Mouse (Mus musculus) heart, postnatal 0 days (tissue): ENCODE data around the gene Foxred2. TPM values are rescaled to one million over a fixed set of nuclear protein-coding genes. Genes with fewer than 3 reads are reported as not detected.

Experiments
- ATAC-seq: fragments of 200-750 bp; cut with Nextera tagmentation; 2 replicates; pipeline ENCODE4 v1.8.0; 2017; ENCODE audit warnings: low read depth, moderate number of reproducible peaks, moderate library complexity; ENCODE audit not compliant: insufficient read depth
- DNase-seq: peaks from one replicate; pipeline ENCODE4 v3.0.0-alpha.2; 2016; ENCODE audit warnings: low spot score
- H3K27ac ChIP-seq: fragments of 300-500 bp; sonication (generic); 2 replicates; pipeline ENCODE4 v1.5.1; 2014; ENCODE audit warnings: low read depth, mild to moderate bottlenecking
- H3K27me3 ChIP-seq: fragments of 300-500 bp; sonication (generic); 2 replicates; pipeline ENCODE4 v1.6.1; 2014; ENCODE audit warnings: low read length, mixed read lengths; ENCODE audit not compliant: control insufficient read depth, insufficient read depth
- H3K36me3 ChIP-seq: fragments of 300-500 bp; sonication (generic); replicated peaks from 2 replicates; pipeline ENCODE4 v1.6.1; 2014; ENCODE audit warnings: low read length, mixed read lengths; ENCODE audit not compliant: control insufficient read depth, insufficient read depth
- H3K4me1 ChIP-seq: fragments of 300-500 bp; sonication (generic); 2 replicates; pipeline ENCODE4 v1.6.1; 2014; ENCODE audit warnings: antibody characterized with exemption; ENCODE audit not compliant: control insufficient read depth, insufficient read depth
- H3K4me2 ChIP-seq: fragments of 300-500 bp; sonication (generic); 2 replicates; pipeline ENCODE4 v1.6.1; 2014; ENCODE audit warnings: low read depth, mild to moderate bottlenecking, low read length, moderate library complexity
- H3K4me3 ChIP-seq: fragments of 300-500 bp; sonication (generic); 2 replicates; pipeline ENCODE4 v1.5.1; 2014; ENCODE audit warnings: low read depth, low read length
- H3K9ac ChIP-seq: fragments of 300-500 bp; sonication (generic); replicated peaks from 2 replicates; pipeline ENCODE4 v1.6.1; 2014; ENCODE audit warnings: low read depth, low read length, mixed read lengths
- H3K9me3 ChIP-seq: fragments of 300-500 bp; sonication (generic); replicated peaks from 2 replicates; pipeline ENCODE4 v1.6.1; 2016; ENCODE audit warnings: low read length; ENCODE audit not compliant: control insufficient read depth
- CTCF ChIP-seq: IDR thresholded peaks from 2 replicates; pipeline ENCODE4 v1.5.1; 2016; ENCODE audit warnings: antibody characterized with exemption, control low read depth, low read depth
- EP300 ChIP-seq: IDR thresholded peaks from 2 replicates; pipeline ENCODE4 v1.6.1; 2016; ENCODE audit warnings: antibody characterized with exemption, low read depth
- WGBS: fragments of 180-500 bp; shearing (Covaris S2); extraction: QIAGEN DNeasy Blood & Tissue Kit; methylation state at CpG from one replicate; pipeline ENCODE4 v1.1.7; 2014; 5-methylcytosine and 5-hydroxymethylcytosine counted together
- polyA plus RNA-seq: library from polyadenylated mRNA; unstranded; fragments of >200 nt; fragmentation: Nextera tagmentation; extraction: Ambion mirVana; gene quantifications from 2 replicates; pipeline ENCODE4 v1.2.1, GENCODE M21; 2015
- total RNA-seq: library from RNA; depleted of rRNA; stranded (reverse); fragments of >200 nt; gene quantifications from 2 replicates; pipeline ENCODE4 v1.2.3, GENCODE M21; 2014; ENCODE audit warnings: low replicate concordance

Foxred2 gene
- total and polyA plus RNA-seq, 2 experiments from 2014 or later = 0.16 to 1.0 TPM

DNA sequence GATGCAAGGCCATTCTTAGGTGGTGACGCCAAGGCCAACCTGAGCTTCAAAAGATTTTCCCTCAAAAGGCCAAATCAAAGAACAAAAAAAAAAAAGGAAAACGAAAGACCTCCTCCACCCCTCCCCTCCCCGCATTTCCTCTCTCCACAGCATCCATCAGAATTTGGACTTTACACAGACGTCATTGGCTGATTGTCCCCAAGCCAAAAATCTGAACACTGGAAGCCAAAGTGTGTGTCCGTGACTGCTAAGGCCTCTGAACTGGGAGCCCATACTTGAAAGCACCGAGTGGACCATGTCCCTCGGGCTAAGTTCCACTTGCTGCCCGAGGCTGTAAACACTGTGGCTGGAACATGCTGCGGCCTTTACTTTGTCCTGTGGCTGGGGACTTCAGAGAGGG lies 33.8 kb downstream of the Foxred2 start:
- Histone ChIP-seq H3K27ac (no peak overlapping the region), H3K4me2 (no peak overlapping the region), H3K4me3 (no peak overlapping the region), H3K9ac (no peak overlapping the region), H3K27me3 (no peaks in the 10 kb centered on the region), H3K4me1 (peaks cover 3% of the 10 kb centered on the region), H3K36me3 (peaks cover 82% of the 10 kb centered on the region), H3K9me3 (no peaks in the 10 kb centered on the region)
- TF ChIP-seq CTCF (no peak), EP300 (no peak)
- WGBS = 73% methylated on average over 9 of the region's 9 CpGs
- no peak for DNase-seq
- ATAC-seq = no peak

DNA sequence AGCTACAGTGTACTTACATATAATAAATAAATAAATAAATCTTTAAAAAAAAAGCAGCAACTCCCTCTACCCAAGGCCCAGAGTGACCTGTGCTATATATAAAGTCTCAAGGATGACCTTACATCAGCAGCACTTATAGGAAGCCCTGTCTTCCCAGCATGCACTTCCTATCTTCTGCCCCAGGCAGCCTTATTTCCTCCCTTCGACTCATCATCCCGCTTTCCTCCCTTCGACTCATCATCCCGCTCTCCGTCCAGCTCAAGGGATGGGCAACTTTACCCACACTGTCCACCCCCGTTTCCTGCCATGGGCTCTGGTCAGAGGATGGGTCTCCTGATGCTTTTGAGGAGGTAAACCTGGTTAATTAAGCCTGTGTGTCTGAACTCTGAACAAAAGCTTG lies 34.9 kb downstream of the Foxred2 start:
- H3K9me3 ChIP-seq = no peaks in the 10 kb centered on the region
- H3K36me3 ChIP-seq = peaks cover 77% of the 10 kb centered on the region
- no peak overlapping the region for H3K4me3 ChIP-seq
- H3K27ac ChIP-seq = no peak overlapping the region
- no peak overlapping the region for H3K4me2 ChIP-seq
- H3K27me3 ChIP-seq = no peaks in the 10 kb centered on the region
- TF ChIP-seq CTCF = no peak
- TF ChIP-seq EP300 = no peak
- WGBS = 64% methylated on average over 6 of the region's 6 CpGs
- no peak for DNase-seq
- no peaks in the 10 kb centered on the region for H3K4me1 ChIP-seq
- H3K9ac ChIP-seq = no peak overlapping the region
- ATAC-seq = no peak

DNA sequence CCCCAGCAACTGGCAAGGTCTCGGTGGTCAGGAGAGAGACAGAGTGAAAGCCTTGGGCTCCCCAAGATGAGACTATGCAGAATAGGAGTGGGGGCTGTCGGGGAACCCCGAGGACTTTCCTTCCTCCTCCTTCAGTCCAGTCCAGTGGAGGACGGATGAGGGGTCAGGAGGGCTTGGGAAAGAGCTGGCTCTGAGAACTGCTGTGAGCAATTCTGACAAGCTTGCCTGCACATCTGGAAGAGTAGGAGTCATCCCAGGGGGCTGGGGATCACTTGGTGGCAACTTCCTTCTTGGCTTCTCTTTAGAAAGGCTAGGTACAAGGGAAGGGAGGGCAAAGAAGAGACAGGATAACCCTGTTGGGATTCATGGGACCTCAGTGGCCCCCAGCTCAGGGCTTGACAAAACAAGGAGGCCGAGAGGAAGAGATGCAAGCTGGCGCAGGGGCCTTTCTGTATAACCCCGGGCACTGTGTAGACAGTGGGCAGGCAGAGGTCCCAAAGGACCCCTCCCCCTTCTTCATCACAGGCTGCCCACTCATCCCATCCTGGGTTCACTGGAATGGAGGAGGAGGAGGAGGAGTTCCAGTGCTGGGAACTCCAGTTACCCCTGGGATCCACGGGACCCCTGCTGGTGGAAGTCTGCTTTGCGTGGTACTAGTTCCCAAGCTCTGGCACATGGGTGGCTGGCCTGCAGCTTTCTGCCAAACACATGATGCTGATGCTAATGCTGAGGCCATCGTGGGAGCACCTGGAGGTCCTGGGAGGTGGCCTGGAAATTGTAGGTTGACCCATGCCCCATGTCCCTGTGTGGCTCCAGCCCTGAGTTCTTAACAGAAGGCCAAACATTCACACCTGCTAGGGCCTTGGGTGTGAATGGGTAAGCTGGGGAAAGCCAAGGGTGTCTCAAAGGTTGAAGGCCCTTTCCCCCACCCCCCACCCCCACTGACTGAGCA lies 35.7 kb downstream of the Foxred2 start:
- H3K4me2 ChIP-seq = no peak overlapping the region
- H3K27me3 ChIP-seq = no peaks in the 10 kb centered on the region
- ATAC-seq = no peak; the same call in 1 of the 2 replicates
- peak overlapping the region; percentile 65 for H3K27ac ChIP-seq
- peaks cover 82% of the 10 kb centered on the region for H3K36me3 ChIP-seq
- 66% methylated on average over 10 of the region's 10 CpGs for WGBS
- no peak for TF ChIP-seq EP300
- TF ChIP-seq CTCF = peak; percentile 37
- H3K4me1 ChIP-seq = no peaks in the 10 kb centered on the region
- H3K9me3 ChIP-seq = no peaks in the 10 kb centered on the region
- H3K9ac ChIP-seq = no peak overlapping the region
- no peak overlapping the region for H3K4me3 ChIP-seq
- no peak for DNase-seq

DNA sequence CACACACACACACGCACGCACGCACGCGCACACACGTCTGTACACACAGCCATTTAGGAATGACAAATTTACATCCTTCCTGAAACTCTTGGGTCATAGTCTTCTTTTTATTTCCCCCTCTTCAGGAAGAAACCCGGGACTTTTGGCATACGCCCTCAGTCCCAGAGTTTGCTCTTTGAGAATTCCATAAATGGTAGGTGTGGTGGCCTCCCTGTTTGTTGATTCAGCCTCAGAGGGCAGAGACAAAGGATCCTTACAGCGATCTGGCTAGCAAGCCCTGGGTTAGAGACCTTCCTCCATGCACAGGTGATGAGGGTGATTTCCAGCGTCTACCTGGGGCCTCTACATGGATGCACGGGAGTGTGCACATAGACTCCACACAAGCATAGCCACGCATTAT lies 37.1 kb downstream of the Foxred2 start:
- H3K4me3 ChIP-seq = no peak overlapping the region
- H3K4me1 ChIP-seq = no peaks in the 10 kb centered on the region
- 84% methylated on average over 12 of the region's 12 CpGs for WGBS
- H3K9me3 ChIP-seq = no peaks in the 10 kb centered on the region
- H3K36me3 ChIP-seq = peaks cover 86% of the 10 kb centered on the region
- ATAC-seq = no peak
- no peak overlapping the region for H3K9ac ChIP-seq
- H3K4me2 ChIP-seq = no peak overlapping the region
- DNase-seq = no peak
- H3K27me3 ChIP-seq = no peaks in the 10 kb centered on the region
- H3K27ac ChIP-seq = no peak overlapping the region
- TF ChIP-seq CTCF = no peak
- no peak for TF ChIP-seq EP300

DNA sequence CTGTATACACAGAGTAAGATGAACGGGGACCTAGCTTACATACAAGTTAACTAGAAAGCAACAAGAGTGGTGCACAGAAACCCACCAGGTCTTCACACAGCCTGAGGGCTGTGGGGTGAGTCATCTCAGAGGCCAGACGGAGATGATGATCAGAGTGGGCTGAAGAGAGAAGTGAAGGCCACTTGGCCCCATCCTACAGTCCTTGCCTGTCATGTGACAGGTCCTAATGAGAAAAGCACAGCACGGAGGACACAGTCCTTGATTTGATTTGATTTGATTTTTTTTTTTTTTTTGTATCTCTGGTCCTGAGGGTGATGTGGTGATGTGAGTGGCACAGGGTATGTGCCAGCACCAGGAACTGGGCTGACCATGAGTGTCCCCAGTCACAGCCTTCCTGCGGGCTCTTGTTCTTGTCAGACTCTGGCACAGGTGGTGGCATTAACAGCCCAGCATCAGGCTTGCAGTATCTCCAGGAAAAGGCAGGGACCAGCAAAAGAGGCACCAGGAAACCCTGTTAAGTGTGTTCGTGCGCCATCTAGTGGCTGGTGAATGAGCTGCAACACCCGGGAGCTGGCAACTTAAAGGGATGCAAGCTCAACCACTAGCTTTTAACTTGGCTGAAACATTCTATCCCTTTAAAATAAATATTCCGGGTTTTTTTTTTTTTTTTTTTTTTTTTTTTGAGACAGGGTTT lies 39.5 kb downstream of the Foxred2 start:
- Histone ChIP-seq H3K4me1 (no peaks in the 10 kb centered on the region), H3K4me3 (no peak overlapping the region), H3K36me3 (peaks cover 68% of the 10 kb centered on the region), H3K9me3 (no peaks in the 10 kb centered on the region), H3K9ac (no peak overlapping the region), H3K27me3 (no peaks in the 10 kb centered on the region), H3K4me2 (no peak overlapping the region), H3K27ac (no peak overlapping the region)
- ATAC-seq (peak; percentile 47; the same call in 1 of the 2 replicates), DNase-seq (peak; percentile 83)
- TF ChIP-seq CTCF = peak; percentile 86
- TF ChIP-seq EP300 = no peak
- 37% methylated on average over 8 of the region's 8 CpGs for WGBS
